Mouse (Mus musculus) testis, adult 10 weeks (tissue): ENCODE data around the gene Tnfrsf22. TPM values are rescaled to one million over a fixed set of nuclear protein-coding genes. Genes with fewer than 3 reads are reported as not detected.

Experiments used
- polyA plus RNA-seq: library from polyadenylated mRNA; stranded (reverse); fragments of 350-450 nt; fragmentation: Illumina TruSeq; extraction: RNeasy Lipid Tissue Mini Kit (QIAGEN cat#74804); gene quantifications from one replicate; pipeline ENCODE4 v1.2.3, GENCODE M21; 2014; ENCODE audit warnings: low read depth, low replicate concordance

Gene Tnfrsf22
- 1.5 TPM for polyA plus RNA-seq

GRCm38 (mm10) chr7:143649034-143649768 is at the start of gene Tnfrsf22:
Gene Tnfrsf22, minus strand, starts transcription at chr7:143649661.

DNA sequence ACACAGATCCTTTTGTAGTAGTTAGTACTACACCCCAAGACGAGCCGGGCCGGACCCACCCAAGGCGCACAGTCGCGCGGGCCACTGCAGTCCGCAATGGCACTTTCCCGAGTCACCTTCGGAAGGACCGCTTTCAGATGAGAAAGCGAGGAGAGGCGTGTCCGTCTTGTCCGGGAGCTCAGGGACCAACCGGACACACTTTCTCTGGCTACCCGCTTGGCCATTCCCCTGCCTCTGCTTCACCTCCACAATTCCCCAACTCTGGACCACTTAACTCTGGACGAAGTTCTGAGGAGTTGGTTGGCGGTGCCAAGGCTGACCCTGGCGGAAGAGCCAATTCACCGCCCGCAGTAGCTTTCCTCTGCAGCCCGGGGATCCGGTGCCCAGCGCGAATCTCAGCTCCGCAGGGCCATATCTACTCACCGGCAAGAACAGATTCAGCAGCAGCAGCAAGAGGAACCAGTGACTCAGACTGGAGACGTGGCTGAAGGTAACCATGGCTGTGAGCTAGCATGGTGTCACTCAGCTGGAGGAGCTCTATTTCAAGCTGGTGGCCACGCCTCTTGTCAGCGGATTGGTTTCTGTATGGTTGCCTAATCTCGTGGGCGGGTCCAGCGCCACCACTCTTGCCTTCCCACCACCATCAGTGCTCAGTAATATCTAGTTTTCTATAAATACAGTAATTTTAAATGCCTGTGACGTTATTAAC is 36.1 kb upstream of the Tnfrsf22 start, which contains the start of gene Tnfrsf23:
TSS of gene Tnfrsf23 (minus strand) at position 514 of the 709 bp plus-strand sequence.

DNA sequence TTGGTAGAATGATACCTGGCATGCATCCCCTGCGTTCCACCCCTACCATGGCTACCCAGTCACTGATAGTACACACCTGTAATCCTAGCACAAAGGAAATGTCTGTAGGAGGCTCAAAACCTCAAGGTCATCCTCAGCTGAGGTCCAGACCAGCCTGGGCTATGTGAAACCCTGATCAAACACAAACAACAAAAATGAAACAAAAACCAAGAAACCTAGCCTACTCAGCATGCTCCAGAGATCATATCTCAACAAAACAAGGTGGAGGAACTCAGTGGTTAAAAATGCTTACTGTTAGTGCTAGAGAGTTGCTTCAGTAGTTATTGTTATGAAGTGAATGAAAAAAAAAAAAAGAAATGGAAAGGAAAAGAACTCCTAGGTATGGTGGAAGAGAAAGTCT is 20.9 kb downstream of the Tnfrsf22 start, which contains the start of gene Tnfrsf26:
TSS of gene Tnfrsf26 (minus strand) at position 183 of the 400 bp plus-strand sequence.

DNA sequence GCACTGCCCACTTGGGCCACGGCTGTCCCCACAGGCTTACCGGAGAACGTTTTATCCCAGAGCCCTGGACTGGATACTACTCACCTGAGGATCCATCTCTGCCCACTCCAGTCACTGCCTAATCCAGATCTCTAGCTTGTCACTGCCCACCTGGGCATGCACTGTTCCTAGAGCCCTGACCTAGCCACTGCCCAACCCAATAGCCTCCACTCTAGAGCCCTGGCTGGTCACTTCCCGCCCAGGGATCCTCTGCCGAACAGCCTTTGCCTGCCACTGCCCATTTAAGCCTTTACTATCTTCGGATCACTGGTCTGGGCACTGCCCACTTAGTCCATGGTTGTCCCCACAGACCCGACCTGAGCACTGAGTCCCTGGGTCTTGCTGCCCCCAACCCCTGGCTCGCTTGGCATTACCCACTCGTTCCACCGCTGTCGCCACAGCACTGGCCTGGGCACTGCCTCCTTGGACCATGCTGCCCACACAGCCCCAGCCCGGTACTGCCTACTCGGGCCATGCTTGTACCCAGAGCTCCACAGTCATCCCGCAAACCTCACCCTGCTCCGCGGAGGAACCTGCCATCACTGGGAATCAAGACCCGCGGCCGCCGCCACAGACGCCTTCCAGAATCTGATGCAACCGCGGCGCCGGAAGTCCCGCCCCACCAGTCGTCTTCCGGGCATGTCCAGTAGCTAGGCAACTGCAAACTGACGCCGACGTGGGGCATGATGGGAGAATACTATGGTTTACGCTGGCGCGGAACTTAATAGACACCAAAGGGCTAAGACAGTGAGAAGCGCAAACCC is 49.8 kb downstream of the Tnfrsf22 start, which contains the start of gene Cars:
TSS of gene Cars (minus strand) at position 663 of the 803 bp plus-strand sequence.

Other genes starting within 250 kb of the Tnfrsf22 start
- gene Cdkn1c, start 188.6 kb downstream of the Tnfrsf22 start, polyA plus RNA-seq = 5.7 TPM
- 0.39 TPM for gene Slc22a18, start 175.9 kb downstream of the Tnfrsf22 start, polyA plus RNA-seq
- gene Phlda2, start 146.5 kb downstream of the Tnfrsf22 start, polyA plus RNA-seq = not detected
- gene Nap1l4, start 100.6 kb downstream of the Tnfrsf22 start, polyA plus RNA-seq = 131 TPM
- gene Cars, start 49.6 kb downstream of the Tnfrsf22 start, polyA plus RNA-seq = 20.1 TPM
- gene Tnfrsf26, start 20.9 kb downstream of the Tnfrsf22 start, polyA plus RNA-seq = 0.06 TPM
- gene Tnfrsf23, start 36.2 kb upstream of the Tnfrsf22 start, polyA plus RNA-seq = 0.71 TPM
- 0.74 TPM for gene Osbpl5, start 107.3 kb upstream of the Tnfrsf22 start, polyA plus RNA-seq
- gene Mrgprg, start 117.3 kb upstream of the Tnfrsf22 start, polyA plus RNA-seq = not detected
- gene Mrgpre, start 134.8 kb upstream of the Tnfrsf22 start, polyA plus RNA-seq = not detected
- 8.1 TPM for gene Nadsyn1, start 173.2 kb upstream of the Tnfrsf22 start, polyA plus RNA-seq
- 3.3 TPM for gene Dhcr7, start 173.5 kb upstream of the Tnfrsf22 start, polyA plus RNA-seq
- 142 TPM for gene Gm498, start 217.2 kb upstream of the Tnfrsf22 start, polyA plus RNA-seq